In the genomic region with DNA sequence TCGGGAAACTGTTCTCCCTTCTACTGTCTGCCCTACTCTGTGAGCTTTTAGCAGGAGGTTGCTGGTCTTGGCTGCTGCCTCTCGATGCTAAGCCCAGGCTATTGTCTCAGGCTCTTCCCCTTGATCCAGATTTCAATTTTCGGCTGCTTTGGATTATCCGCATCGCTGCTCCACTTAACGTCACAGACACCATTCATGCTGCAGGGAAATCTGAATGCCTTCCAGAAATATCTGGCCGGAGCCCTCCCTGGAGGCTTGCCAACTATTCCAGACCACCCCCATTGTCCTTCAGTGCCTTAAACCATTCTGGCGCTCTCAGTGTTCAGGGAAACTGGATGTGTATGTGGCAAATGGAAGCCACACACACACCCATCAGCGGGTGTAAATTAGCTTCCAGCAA, we compare ENCODE assay signal across 12 mouse cellular contexts.
DNase-seq lines count a peak whose midpoint lies in the region; ATAC-seq lines count a peak whose summit lies in the region.
"Had no signal": no experiment of that assay in that cellular context is flagged by ENCODE, and none has a peak within 500 bp of the region (broad histone marks: within the 10 kb centered on the region; RNA-seq: fewer than 3 reads in every experiment).

No protein-coding gene starts in this region.

- H3K4me3 ChIP-seq in heart, embryonic 10.5 days = no peak overlapping the region
- no peak overlapping the region for H3K4me3 ChIP-seq in midbrain, embryonic 11.5 days (ENCODE audit: low read depth, low read length)
- H3K4me3 ChIP-seq: limb, embryonic 15.5 days had no signal

- H3K36me3 ChIP-seq in heart, embryonic 10.5 days = no peaks in the 10 kb centered on the region
- H3K36me3 ChIP-seq in midbrain, embryonic 11.5 days (ENCODE audit: control insufficient read depth, insufficient read depth, low read length) = no peaks in the 10 kb centered on the region
- H3K36me3 ChIP-seq: limb, embryonic 15.5 days had no signal

- H3K9me3 ChIP-seq in heart, embryonic 10.5 days = no peaks in the 10 kb centered on the region
- H3K9me3 ChIP-seq in midbrain, embryonic 11.5 days (ENCODE audit: control insufficient read depth, low read length) = no peaks in the 10 kb centered on the region
- H3K9me3 ChIP-seq: limb, embryonic 15.5 days had no signal

- H3K9ac ChIP-seq in midbrain, embryonic 11.5 days (ENCODE audit: low read length) = no peak overlapping the region
- H3K9ac ChIP-seq: limb, embryonic 15.5 days had no signal

- no peak overlapping the region for H3K4me2 ChIP-seq in midbrain, embryonic 11.5 days
- H3K4me2 ChIP-seq: limb, embryonic 15.5 days had no signal

- peaks cover 7% of the 10 kb centered on the region; the same call in 1 of the 2 replicates for H3K27me3 ChIP-seq in heart, embryonic 10.5 days (ENCODE audit: insufficient read depth, poor library complexity, severe bottlenecking)
- H3K27me3 ChIP-seq in midbrain, embryonic 11.5 days (ENCODE audit: control insufficient read depth, insufficient read depth, low read length) = no peaks in the 10 kb centered on the region
- H3K27me3 ChIP-seq: limb, embryonic 15.5 days had no signal

- DNase-seq in heart, embryonic 10.5 days (ENCODE audit: low spot score) = no peak
- no peak for DNase-seq in heart, adult 8-10 months (ENCODE audit: low spot score)
- peak; percentile 29 for DNase-seq in right cerebral cortex, postnatal 4 days
- DNase-seq in right cerebral cortex, postnatal 25 days = no peak
- DNase-seq in midbrain, embryonic 11.5 days (ENCODE audit: low spot score, missing footprints) = peak; percentile 87
- DNase-seq in frontal cortex, postnatal 14 days (ENCODE audit: low spot score in 2 of 2) = no peak
- no peak for DNase-seq in spleen, postnatal 10 days (ENCODE audit: low spot score in 2 of 2)
- DNase-seq in adrenal gland, postnatal 4 days (ENCODE audit: low spot score in 2 of 2) = no peak
- DNase-seq: heart, postnatal 36 days; kidney, postnatal 36 days; right cerebral cortex, postnatal 14 days had no signal

- H3K4me1 ChIP-seq in heart, embryonic 10.5 days = peaks cover 19% of the 10 kb centered on the region
- peaks cover 8% of the 10 kb centered on the region; the same call in 1 of the 2 replicates for H3K4me1 ChIP-seq in midbrain, embryonic 11.5 days (ENCODE audit: control insufficient read depth, insufficient read depth, low read length)

- WGBS in heart, embryonic 10.5 days = 50% methylated on average over 9 of the region's 9 CpGs
- WGBS in midbrain, embryonic 11.5 days = 24% methylated on average over 9 of the region's 9 CpGs

- peak; percentile 38; the same call in 1 of the 2 replicates for ATAC-seq in midbrain, embryonic 11.5 days (ENCODE audit: low FRiP score)

- H3K27ac ChIP-seq in heart, embryonic 10.5 days = 0 out of 2 replicates have a peak overlapping the region, but pooled peaks have one; percentile 53
- H3K27ac ChIP-seq in midbrain, embryonic 11.5 days (ENCODE audit: low read depth, low read length) = no peak overlapping the region
- H3K27ac ChIP-seq: limb, embryonic 15.5 days had no signal

Comparison
In these comparisons a context has a peak if more than half of its experiments do, and no peak if none do; other contexts are left out.
1. DNase-seq: peak in right cerebral cortex, postnatal 4 days (single experiment) and midbrain, embryonic 11.5 days (single experiment); none in heart, embryonic 10.5 days (single experiment), heart, adult 8-10 months (single experiment), right cerebral cortex, postnatal 25 days (single experiment), frontal cortex, postnatal 14 days (0 of 2), spleen, postnatal 10 days (0 of 2) and adrenal gland, postnatal 4 days (0 of 2).